Mouse (Mus musculus): ENCODE data around the gene Oxct2b.

DNA sequence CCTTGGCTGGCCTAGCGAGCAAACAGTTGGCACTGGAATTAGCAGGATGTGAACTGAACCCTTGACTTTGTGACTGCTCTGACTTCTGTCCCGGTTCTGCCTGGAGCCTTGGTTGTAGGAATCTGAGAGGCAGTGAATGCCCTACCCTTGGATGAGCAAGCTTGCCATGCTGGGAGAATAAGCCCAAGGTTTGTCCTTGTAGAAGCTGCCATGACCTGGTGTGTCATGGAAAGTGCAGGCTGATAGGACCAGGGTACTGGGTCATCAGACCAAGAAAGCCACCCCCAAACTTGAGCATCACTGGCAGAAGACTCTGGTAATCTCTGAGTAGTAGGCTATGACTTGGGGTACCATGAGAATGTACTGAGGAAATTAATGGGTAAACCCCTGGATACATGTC is 5.2 kb downstream of the Oxct2b start:
- no peak for TF ChIP-seq CTCF (IDR thresholded peaks at IDR 0.05; ENCODE audit: extremely low read depth, insufficient read length, insufficient replicate concordance, low read depth, low read length)
- no peak for TF ChIP-seq POLR2A (IDR thresholded peaks at IDR 0.05; ENCODE audit: low read depth, low read length)

Data from small intestine, adult 2 months (tissue).